Mouse (Mus musculus): ENCODE results near the gene Apoa1. TPM values are rescaled to one million over a fixed set of nuclear protein-coding genes. Genes with fewer than 3 reads are reported as not detected.

Apoa1 gene
- total RNA-seq, 1 experiment = 0.45 TPM

- H3K9ac ChIP-seq (ENCODE audit: insufficient read depth, low read depth, low read length, poor library complexity, severe bottlenecking) = no peak overlapping the region
- in situ Hi-C loops (cut with MboI; ENCODE audit: low sequenced_read_pairs in 2 of 2, unreplicated experiment in 2 of 2) = no loop called here
- no peak for DNase-seq (ENCODE audit: low read depth, low spot score)
- peaks cover 13% of the 10 kb centered on the region for H3K36me3 ChIP-seq (ENCODE audit: control insufficient read depth, insufficient read depth, low read length, poor library complexity, severe bottlenecking)
- no peak overlapping the region for H3K27ac ChIP-seq (ENCODE audit: insufficient read depth, low read depth, low read length, poor library complexity, severe bottlenecking)
- H3K9me3 ChIP-seq (ENCODE audit: control insufficient read depth, insufficient read depth, low read depth, low read length) = no peaks in the 10 kb centered on the region
- no peaks in the 10 kb centered on the region; a peak in 1 of 4 replicates for H3K4me1 ChIP-seq (ENCODE audit: control insufficient read depth in 2 of 2, insufficient read depth in 2 of 2, low read length in 2 of 2, poor library complexity in 1 of 2)
- no peak overlapping the region for H3K4me3 ChIP-seq (ENCODE audit: insufficient read depth in 1 of 2, low read depth in 1 of 2, low read length in 2 of 2, poor library complexity in 1 of 2, severe bottlenecking in 1 of 2)
- TF ChIP-seq ZNF384 (IDR thresholded peaks at IDR 0.05; ENCODE audit: low read depth, low read length) (no peak), CHD2 (IDR thresholded peaks at IDR 0.05; ENCODE audit: low read depth, low read length) (no peak), ZC3H11A (IDR thresholded peaks at IDR 0.05; ENCODE audit: borderline replicate concordance, low read depth, low read length) (no peak), MAFK (IDR thresholded peaks at IDR 0.05; ENCODE audit: insufficient read depth, low read depth, low read length) (no peak), HCFC1 (IDR thresholded peaks at IDR 0.05; ENCODE audit: borderline replicate concordance, insufficient read depth, low read length) (no peak)
These were observed 10.2 kb upstream of the Apoa1 start for GRCm38 (mm10) chr9:46218176-46218575.

- Histone ChIP-seq H3K9ac (ENCODE audit: insufficient read depth, low read depth, low read length, poor library complexity, severe bottlenecking) (no peak overlapping the region), H3K36me3 (ENCODE audit: control insufficient read depth, insufficient read depth, low read length, poor library complexity, severe bottlenecking) (peaks cover 13% of the 10 kb centered on the region), H3K4me3 (ENCODE audit: insufficient read depth in 1 of 2, low read depth in 1 of 2, low read length in 2 of 2, poor library complexity in 1 of 2, severe bottlenecking in 1 of 2) (no peak overlapping the region), H3K9me3 (ENCODE audit: control insufficient read depth, insufficient read depth, low read depth, low read length) (no peaks in the 10 kb centered on the region), H3K27ac (ENCODE audit: insufficient read depth, low read depth, low read length, poor library complexity, severe bottlenecking) (no peak overlapping the region), H3K4me1 (ENCODE audit: control insufficient read depth in 2 of 2, insufficient read depth in 2 of 2, low read length in 2 of 2, poor library complexity in 1 of 2) (no peaks in the 10 kb centered on the region)
- in situ Hi-C loops (cut with MboI; ENCODE audit: low sequenced_read_pairs in 2 of 2, unreplicated experiment in 2 of 2) = no loop called here
- DNase-seq (ENCODE audit: low read depth, low spot score) = no peak
- TF ChIP-seq ZC3H11A (IDR thresholded peaks at IDR 0.05; ENCODE audit: borderline replicate concordance, low read depth, low read length) = no peak
- TF ChIP-seq HCFC1 (IDR thresholded peaks at IDR 0.05; ENCODE audit: borderline replicate concordance, insufficient read depth, low read length) = no peak
- TF ChIP-seq CHD2 (IDR thresholded peaks at IDR 0.05; ENCODE audit: low read depth, low read length) = no peak
- TF ChIP-seq ZNF384 (IDR thresholded peaks at IDR 0.05; ENCODE audit: low read depth, low read length) = no peak
- no peak for TF ChIP-seq MAFK (IDR thresholded peaks at IDR 0.05; ENCODE audit: insufficient read depth, low read depth, low read length)
These were observed 5.3 kb upstream of the Apoa1 start for GRCm38 (mm10) chr9:46223090-46223489.

- no peak overlapping the region for H3K27ac ChIP-seq (ENCODE audit: insufficient read depth, low read depth, low read length, poor library complexity, severe bottlenecking)
These were observed 4.3 kb upstream of the Apoa1 start for GRCm38 (mm10) chr9:46224101-46224500.

GRCm38 (mm10) chr9:46224945-46225660 lies 3.3 kb upstream of the Apoa1 start:
- Histone ChIP-seq H3K4me1 (ENCODE audit: control insufficient read depth in 2 of 2, insufficient read depth in 2 of 2, low read length in 2 of 2, poor library complexity in 1 of 2) (peaks cover 0 to 2% of the 10 kb centered on the region in 2 experiments; a peak in 1 of 4 replicates), H3K9ac (ENCODE audit: insufficient read depth, low read depth, low read length, poor library complexity, severe bottlenecking) (no peak overlapping the region), H3K9me3 (ENCODE audit: control insufficient read depth, insufficient read depth, low read depth, low read length) (no peaks in the 10 kb centered on the region), H3K4me3 (ENCODE audit: insufficient read depth in 1 of 2, low read depth in 1 of 2, low read length in 2 of 2, poor library complexity in 1 of 2, severe bottlenecking in 1 of 2) (no peak overlapping the region), H3K36me3 (ENCODE audit: control insufficient read depth, insufficient read depth, low read length, poor library complexity, severe bottlenecking) (peaks cover 11% of the 10 kb centered on the region), H3K27ac (ENCODE audit: insufficient read depth, low read depth, low read length, poor library complexity, severe bottlenecking) (no peak overlapping the region)
- DNase-seq (ENCODE audit: low read depth, low spot score) = no peak
- no peak for TF ChIP-seq CHD2 (IDR thresholded peaks at IDR 0.05; ENCODE audit: low read depth, low read length)
- TF ChIP-seq MAFK (IDR thresholded peaks at IDR 0.05; ENCODE audit: insufficient read depth, low read depth, low read length) = no peak
- in situ Hi-C loops (cut with MboI; ENCODE audit: low sequenced_read_pairs in 2 of 2, unreplicated experiment in 2 of 2) = no loop called here

More at GRCm38 (mm10) chr9:46224101-46224500, 4.3 kb upstream of the Apoa1 start:
- Histone ChIP-seq H3K4me1 (ENCODE audit: control insufficient read depth in 2 of 2, insufficient read depth in 2 of 2, low read length in 2 of 2, poor library complexity in 1 of 2) (peaks cover 0 to 2% of the 10 kb centered on the region in 2 experiments; a peak in 1 of 4 replicates), H3K36me3 (ENCODE audit: control insufficient read depth, insufficient read depth, low read length, poor library complexity, severe bottlenecking) (peaks cover 13% of the 10 kb centered on the region), H3K9ac (ENCODE audit: insufficient read depth, low read depth, low read length, poor library complexity, severe bottlenecking) (no peak overlapping the region), H3K9me3 (ENCODE audit: control insufficient read depth, insufficient read depth, low read depth, low read length) (no peaks in the 10 kb centered on the region), H3K4me3 (ENCODE audit: insufficient read depth in 1 of 2, low read depth in 1 of 2, low read length in 2 of 2, poor library complexity in 1 of 2, severe bottlenecking in 1 of 2) (no peak overlapping the region)
- no peak for DNase-seq (ENCODE audit: low read depth, low spot score)
- no peak for TF ChIP-seq HCFC1 (IDR thresholded peaks at IDR 0.05; ENCODE audit: borderline replicate concordance, insufficient read depth, low read length)
- no peak for TF ChIP-seq CHD2 (IDR thresholded peaks at IDR 0.05; ENCODE audit: low read depth, low read length)
- no peak for TF ChIP-seq ZC3H11A (IDR thresholded peaks at IDR 0.05; ENCODE audit: borderline replicate concordance, low read depth, low read length)
- no peak for TF ChIP-seq MAFK (IDR thresholded peaks at IDR 0.05; ENCODE audit: insufficient read depth, low read depth, low read length)
- no peak for TF ChIP-seq ZNF384 (IDR thresholded peaks at IDR 0.05; ENCODE audit: low read depth, low read length)
- in situ Hi-C loops (cut with MboI; ENCODE audit: low sequenced_read_pairs in 2 of 2, unreplicated experiment in 2 of 2) = no loop called here

Measured in ES-E14 (cell line).